Mouse (Mus musculus): ENCODE data around the gene Smco4.

DNA sequence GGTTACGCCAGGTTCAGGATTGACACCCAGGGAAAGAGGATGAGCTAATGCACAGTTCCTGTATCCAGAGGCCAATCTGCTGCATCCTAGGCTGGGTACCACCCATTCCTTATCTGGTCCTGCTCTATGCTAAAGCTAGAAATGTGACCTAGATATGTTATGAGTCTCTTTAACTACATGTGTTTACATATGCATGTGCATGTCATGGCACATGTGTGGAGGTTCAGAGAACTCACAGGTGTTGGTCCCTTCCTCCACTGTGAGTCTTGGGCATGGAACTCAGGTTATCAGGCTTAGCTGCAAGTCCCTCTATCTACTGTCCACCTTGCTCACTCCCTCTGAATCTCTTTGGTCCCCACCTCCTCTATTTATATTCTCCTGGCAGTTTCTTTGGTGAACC, 92.7 kb downstream of the Smco4 start:
- no peak for TF ChIP-seq POLR2A (IDR thresholded peaks at IDR 0.05; ENCODE audit: low read depth, low read length)
- no peak for TF ChIP-seq UBTF (IDR thresholded peaks at IDR 0.05; ENCODE audit: low read depth, low read length)
- TF ChIP-seq CTCF (conservative IDR thresholded peaks at IDR 0.05 in 1 of 2, IDR thresholded peaks at IDR 0.05 in 1 of 2; ENCODE audit: low read depth in 2 of 2, low read length in 2 of 2): no peak
- TF ChIP-seq TBP (conservative IDR thresholded peaks at IDR 0.05; ENCODE audit: low read depth, low read length): no peak
- no peak for TF ChIP-seq NRF1 (IDR thresholded peaks at IDR 0.05; ENCODE audit: low read depth, low read length)
- no peak for TF ChIP-seq MAZ (IDR thresholded peaks at IDR 0.05; ENCODE audit: low read depth, low read length)
- no peak for TF ChIP-seq SMC3 (IDR thresholded peaks at IDR 0.05; ENCODE audit: low read depth, low read length)
- TF ChIP-seq E2F4 (IDR thresholded peaks at IDR 0.05; ENCODE audit: insufficient replicate concordance, low read depth, low read length): no peak
- no peak for TF ChIP-seq EP300 (IDR thresholded peaks at IDR 0.05; ENCODE audit: low read length)
